Mouse (Mus musculus): ENCODE measurements around the gene Cdc34b.

DNA sequence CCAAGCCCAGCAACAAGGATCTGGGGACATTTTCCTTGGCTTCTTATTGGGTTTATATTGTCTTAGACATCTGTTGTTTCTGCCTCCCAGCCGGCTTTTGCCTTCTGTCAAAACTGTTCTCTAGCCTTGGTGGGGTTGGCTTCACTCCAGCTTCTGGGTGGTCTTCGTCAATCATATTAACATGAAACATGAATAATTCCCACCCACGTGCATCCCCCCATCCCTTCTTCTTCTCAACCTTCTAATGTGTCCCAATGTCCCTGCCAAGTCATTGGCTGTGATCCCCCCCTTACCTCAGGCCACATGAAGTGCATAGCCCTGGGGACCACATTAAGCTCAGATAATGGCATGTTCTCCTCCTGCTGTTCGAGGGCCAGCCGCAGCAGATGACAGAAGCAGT is 37.1 kb upstream of the Cdc34b start, which contains the start of gene Gm11541:
- TF ChIP-seq CTCF (IDR thresholded peaks at IDR 0.05; ENCODE audit: low read depth) (no peak), EP300 (IDR thresholded peaks at IDR 0.05; ENCODE audit: low read depth) (no peak)
